Comparison of ENCODE assay signal across 32 mouse cellular contexts in the genomic region with DNA sequence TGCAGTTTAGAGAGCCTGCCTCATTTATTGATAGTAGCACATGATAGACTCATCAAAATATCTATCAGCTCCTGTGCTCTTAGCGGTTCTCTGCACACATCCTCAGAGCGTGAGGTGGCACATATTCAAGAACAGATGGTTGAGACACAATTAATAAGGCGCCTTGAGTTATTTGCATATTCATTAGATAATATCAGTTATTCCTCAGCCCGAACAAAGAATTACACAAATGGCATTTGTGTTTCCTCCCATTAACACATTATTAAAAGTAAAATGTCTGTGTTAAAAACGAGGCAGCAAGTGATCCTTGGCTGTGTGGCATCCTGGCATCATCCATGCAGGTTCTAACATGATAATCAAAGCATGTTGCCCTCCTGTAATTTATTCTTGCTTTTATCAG.
DNase-seq lines count a peak whose midpoint lies in the region; ATAC-seq and TF ChIP-seq lines count a peak whose summit lies in the region.
"Had no signal": no experiment of that assay in that cellular context is flagged by ENCODE, and none has a peak within 500 bp of the region (broad histone marks: within the 10 kb centered on the region; RNA-seq: fewer than 3 reads in every experiment).

No protein-coding gene starts in this region.

- no peak overlapping the region for H3K4me3 ChIP-seq in hindbrain, embryonic 13.5 days
- H3K4me3 ChIP-seq in hindbrain, embryonic 12.5 days: no peak overlapping the region
- H3K4me3 ChIP-seq: erythroblast, embryonic 14.5 days; heart, embryonic 10.5 days; heart, embryonic 15.5 days; hindbrain, embryonic 15.5 days; intestine, embryonic 15.5 days; left cerebral cortex, adult 2 months; liver, embryonic 12.5 days; megakaryocyte, embryonic 14.5 days; neural tube, embryonic 15.5 days; stomach, embryonic 15.5 days had no signal

- no peak overlapping the region for H3K9ac ChIP-seq in hindbrain, embryonic 13.5 days
- no peak overlapping the region for H3K9ac ChIP-seq in hindbrain, embryonic 12.5 days
- H3K9ac ChIP-seq: heart, embryonic 15.5 days; hindbrain, embryonic 15.5 days; intestine, embryonic 15.5 days; liver, embryonic 12.5 days; liver, postnatal 0 days; neural tube, embryonic 15.5 days; stomach, embryonic 15.5 days had no signal

- peak; percentile 70 for DNase-seq in cerebellum, postnatal 10 days
- DNase-seq in left cerebral cortex, postnatal 4 days: peak; percentile 23
- no peak for DNase-seq in left cerebral cortex, postnatal 25 days (ENCODE audit: low spot score in 2 of 2)
- peak; percentile 92 for DNase-seq in brain, embryonic 14.5 days (ENCODE audit: low read depth)
- no peak for DNase-seq in ovary, postnatal 10 days (ENCODE audit: low spot score)
- DNase-seq: adrenal gland, adult 2 months; adrenal gland, postnatal 36 days; cerebellum, adult 11 months; cerebellum, adult 9-10 months; gastrocnemius, postnatal 14 days; heart, adult 11 months; kidney, adult 2 months; kidney, postnatal 4 days; liver, postnatal 0 days; lung, postnatal 4 days; right cerebral cortex, postnatal 25 days; thymus, postnatal 14 days had no signal

- no peak for TF ChIP-seq CTCF in brain, embryonic 14.5 days (IDR thresholded peaks at IDR 0.05; ENCODE audit: borderline replicate concordance, extremely low read depth, insufficient read depth, insufficient read length)

- TF ChIP-seq POLR2A in brain, embryonic 14.5 days (IDR thresholded peaks at IDR 0.05; ENCODE audit: borderline replicate concordance, extremely low read depth, insufficient read depth, insufficient read length, poor library complexity, severe bottlenecking): no peak

- no peaks in the 10 kb centered on the region for H3K36me3 ChIP-seq in hindbrain, embryonic 13.5 days
- H3K36me3 ChIP-seq in hindbrain, embryonic 12.5 days: no peaks in the 10 kb centered on the region
- H3K36me3 ChIP-seq: heart, embryonic 10.5 days; heart, embryonic 15.5 days; hindbrain, embryonic 15.5 days; intestine, embryonic 15.5 days; liver, embryonic 12.5 days; neural tube, embryonic 15.5 days; stomach, embryonic 15.5 days had no signal

- H3K4me1 ChIP-seq in hindbrain, embryonic 13.5 days (replicated peaks): 0 out of 2 replicates have a peak, but pooled peaks cover 2% of the 10 kb centered on the region
- no peaks in the 10 kb centered on the region for H3K4me1 ChIP-seq in hindbrain, embryonic 12.5 days
- H3K4me1 ChIP-seq: heart, embryonic 10.5 days; heart, embryonic 15.5 days; intestine, embryonic 15.5 days; liver, embryonic 12.5 days; megakaryocyte, embryonic 14.5 days; neural tube, embryonic 15.5 days; stomach, embryonic 15.5 days had no signal

- no peaks in the 10 kb centered on the region for H3K27me3 ChIP-seq in hindbrain, embryonic 13.5 days
- H3K27me3 ChIP-seq in hindbrain, embryonic 12.5 days: no peaks in the 10 kb centered on the region
- H3K27me3 ChIP-seq: CH12.LX; heart, embryonic 15.5 days; hindbrain, embryonic 15.5 days; intestine, embryonic 15.5 days; liver, embryonic 12.5 days; megakaryocyte, embryonic 14.5 days; neural tube, embryonic 15.5 days; stomach, embryonic 15.5 days had no signal

- H3K27ac ChIP-seq in hindbrain, embryonic 13.5 days: 0 out of 2 replicates have a peak overlapping the region, but pooled peaks have one; percentile 42
- H3K27ac ChIP-seq in hindbrain, embryonic 12.5 days: no peak overlapping the region
- H3K27ac ChIP-seq: heart, embryonic 10.5 days; heart, embryonic 15.5 days; hindbrain, embryonic 15.5 days; intestine, embryonic 15.5 days; left cerebral cortex, adult 2 months; liver, embryonic 12.5 days; neural tube, embryonic 15.5 days; stomach, embryonic 15.5 days had no signal

- H3K9me3 ChIP-seq in hindbrain, embryonic 13.5 days: no peaks in the 10 kb centered on the region
- H3K9me3 ChIP-seq in hindbrain, embryonic 12.5 days (replicated peaks): no peaks in the 10 kb centered on the region
- H3K9me3 ChIP-seq: heart, embryonic 10.5 days; heart, embryonic 15.5 days; hindbrain, embryonic 15.5 days; intestine, embryonic 15.5 days; liver, embryonic 12.5 days; megakaryocyte, embryonic 14.5 days; neural tube, embryonic 15.5 days; stomach, embryonic 15.5 days had no signal

- WGBS in hindbrain, embryonic 13.5 days: 44% methylated on average over 5 of the region's 5 CpGs
- WGBS in hindbrain, embryonic 12.5 days: 60% methylated on average over 5 of the region's 5 CpGs

- intact Hi-C loops in left cerebral cortex, postnatal 4 days (cut with DNase I): no loop called here
- intact Hi-C loops in left cerebral cortex, postnatal 25 days (cut with DNase I): no loop called here

- no peak overlapping the region for H3K4me2 ChIP-seq in hindbrain, embryonic 13.5 days
- no peak overlapping the region for H3K4me2 ChIP-seq in hindbrain, embryonic 12.5 days (replicated peaks)
- H3K4me2 ChIP-seq: heart, embryonic 15.5 days; hindbrain, embryonic 15.5 days; intestine, embryonic 15.5 days; liver, embryonic 12.5 days; neural tube, embryonic 15.5 days; stomach, embryonic 15.5 days had no signal

- ATAC-seq in cerebellum, adult (ENCODE audit: insufficient number of reproducible peaks, low FRiP score, low TSS enrichment): no peak
- no peak for ATAC-seq in hindbrain, embryonic 13.5 days (ENCODE audit: low FRiP score)
- ATAC-seq in hindbrain, embryonic 12.5 days (ENCODE audit: low FRiP score): no peak
- ATAC-seq: activated CD4-positive, CD25-positive, alpha-beta regulatory T cell, adult 4 months; intestine, embryonic 15.5 days; liver, embryonic 12.5 days; liver, postnatal 0 days had no signal

Comparison
In these comparisons a context has a peak if more than half of its experiments do, and no peak if none do; other contexts are left out.
1. DNase-seq: peak in cerebellum, postnatal 10 days (2 of 2), left cerebral cortex, postnatal 4 days (single experiment) and brain, embryonic 14.5 days (single experiment); none in left cerebral cortex, postnatal 25 days (0 of 2) and ovary, postnatal 10 days (single experiment).